Mouse (Mus musculus) MEL (cell line): ENCODE results near the gene Zbtb43. TPM values are rescaled to one million over a fixed set of nuclear protein-coding genes. Genes with fewer than 3 reads are reported as not detected.

ENCODE experiments used
- DNase-seq: peaks from one replicate; pipeline ENCODE4 v3.0.0; 2011; ENCODE audit warnings: low read depth, low spot score
- H3K27ac ChIP-seq: 2 replicates; pipeline ENCODE4 v1.5.1; 2012; ENCODE audit warnings: low read depth, mild to moderate bottlenecking, control low read depth, low read length, moderate library complexity; ENCODE audit not compliant: control insufficient read depth
- H3K27me3 ChIP-seq, 2 experiments: fragments of 150-350 bp in 1 of 2; sonication (generic) in 1 of 2; 2 replicates each; pipeline ENCODE4 v1.6.1; 2012; ENCODE audit warnings: low read length in 2 of 2, mild to moderate bottlenecking in 2 of 2, improper control_type of control experiment in 1 of 2, moderate library complexity in 1 of 2; ENCODE audit not compliant: insufficient read depth in 2 of 2, control insufficient read depth in 1 of 2
- H3K36me3 ChIP-seq, 2 experiments: 2 replicates each; pipeline ENCODE4 v1.6.1; 2012 to 2014; ENCODE audit warnings: low read length in 2 of 2, improper control_type of control experiment in 1 of 2, inconsistent platforms in 1 of 2, mild to moderate bottlenecking in 1 of 2; ENCODE audit not compliant: insufficient read depth in 2 of 2, control insufficient read depth in 1 of 2
- H3K4me1 ChIP-seq, 2 experiments: fragments of 150-350 bp in 1 of 2; sonication (generic) in 1 of 2; 2 replicates each; pipeline ENCODE4 v1.6.1; 2012; ENCODE audit warnings: low read length in 2 of 2, improper control_type of control experiment in 1 of 2, mild to moderate bottlenecking in 1 of 2; ENCODE audit not compliant: insufficient read depth in 2 of 2, control insufficient read depth in 1 of 2
- H3K4me3 ChIP-seq, 2 experiments: fragments of 150-350 bp in 1 of 2; sonication (generic) in 1 of 2; 2 replicates each; pipeline ENCODE4 v1.5.1; 2012; ENCODE audit warnings: low read depth in 2 of 2, low read length in 2 of 2, mild to moderate bottlenecking in 2 of 2, moderate library complexity in 2 of 2, control low read depth in 1 of 2, improper control_type of control experiment in 1 of 2; ENCODE audit not compliant: control insufficient read depth in 1 of 2, insufficient read depth in 1 of 2
- H3K79me2 ChIP-seq: 2 replicates; pipeline ENCODE4 v1.6.1; 2012; ENCODE audit warnings: mild to moderate bottlenecking, low read length, moderate library complexity; ENCODE audit not compliant: control insufficient read depth, poor library complexity, insufficient read depth
- H3K9ac ChIP-seq: 2 replicates; pipeline ENCODE4 v1.6.1; 2012; ENCODE audit warnings: low read depth, mild to moderate bottlenecking, control low read depth, low read length, moderate library complexity; ENCODE audit not compliant: control insufficient read depth, poor library complexity, severe bottlenecking
- H3K9me3 ChIP-seq: fragments of 150-350 bp; sonication (generic); replicated peaks from 2 replicates; pipeline ENCODE4 v1.6.1; 2012; ENCODE audit warnings: mild to moderate bottlenecking, low read length, improper control_type of control experiment, moderate library complexity; ENCODE audit not compliant: insufficient read depth
- BHLHE40 ChIP-seq: IDR thresholded peaks from 2 replicates; pipeline ENCODE4 v1.6.1; 2012; ENCODE audit warnings: low read depth, mild to moderate bottlenecking, inconsistent platforms, low read length, improper control_type of control experiment, borderline replicate concordance
- CHD2 ChIP-seq: IDR thresholded peaks from 2 replicates; pipeline ENCODE4 v1.6.1; 2011; ENCODE audit warnings: low read length, improper control_type of control experiment
- ELF1 ChIP-seq: IDR thresholded peaks from 2 replicates; pipeline ENCODE4 v1.6.1; 2014; ENCODE audit warnings: low read depth, mild to moderate bottlenecking, inconsistent platforms, low read length, improper control_type of control experiment, moderate library complexity
- EP300 ChIP-seq, 2 experiments: IDR thresholded peaks; 2 replicates each; pipeline ENCODE4 v1.6.1; 2011; ENCODE audit warnings: improper control_type of control experiment in 2 of 2, low read length in 2 of 2, low read depth in 1 of 2, mild to moderate bottlenecking in 1 of 2
- ETS1 ChIP-seq: IDR thresholded peaks from 2 replicates; pipeline ENCODE4 v1.6.1; 2012; ENCODE audit warnings: low read depth, mild to moderate bottlenecking, inconsistent platforms, low read length, improper control_type of control experiment, moderate library complexity
- HCFC1 ChIP-seq: IDR thresholded peaks from 2 replicates; pipeline ENCODE4 v1.6.1; 2012; ENCODE audit warnings: low read depth, mild to moderate bottlenecking, inconsistent platforms, low read length, improper control_type of control experiment, moderate library complexity
- MAFK ChIP-seq: IDR thresholded peaks from 2 replicates; pipeline ENCODE4 v1.6.1; 2011; ENCODE audit warnings: low read depth, mild to moderate bottlenecking, low read length, improper control_type of control experiment, borderline replicate concordance
- MEF2A ChIP-seq: IDR thresholded peaks from 2 replicates; pipeline ENCODE4 v1.6.1; 2014; ENCODE audit warnings: low read depth, mild to moderate bottlenecking, inconsistent platforms, low read length, improper control_type of control experiment; ENCODE audit not compliant: poor library complexity, insufficient replicate concordance, severe bottlenecking; ENCODE audit errors: extremely low read depth
- MXI1 ChIP-seq: IDR thresholded peaks from 2 replicates; pipeline ENCODE4 v1.6.1; 2011; ENCODE audit warnings: mild to moderate bottlenecking, low read depth, low read length, improper control_type of control experiment
- MYB ChIP-seq: IDR thresholded peaks from 2 replicates; pipeline ENCODE4 v1.6.1; 2011; ENCODE audit warnings: mild to moderate bottlenecking, low read depth, low read length, improper control_type of control experiment
- NELFE ChIP-seq: IDR thresholded peaks from 2 replicates; pipeline ENCODE4 v1.6.1; 2011; ENCODE audit warnings: low read depth, low read length, improper control_type of control experiment
- NRF1 ChIP-seq: IDR thresholded peaks from 2 replicates; pipeline ENCODE4 v1.6.1; 2014; ENCODE audit warnings: low read depth, mild to moderate bottlenecking, inconsistent platforms, low read length, improper control_type of control experiment, moderate library complexity; ENCODE audit not compliant: poor library complexity, insufficient read depth, severe bottlenecking
- POLR2A ChIP-seq, 2 experiments: IDR thresholded peaks; 2 replicates each; pipeline ENCODE4 v1.6.1; 2011 to 2012; ENCODE audit warnings: low read length in 2 of 2, mild to moderate bottlenecking in 2 of 2, control low read depth in 1 of 2, improper control_type of control experiment in 1 of 2, low read depth in 1 of 2, moderate library complexity in 1 of 2; ENCODE audit not compliant: control insufficient read depth in 1 of 2, insufficient read depth in 1 of 2, poor library complexity in 1 of 2
- RAD21 ChIP-seq: IDR thresholded peaks from 2 replicates; pipeline ENCODE4 v1.6.1; 2011; ENCODE audit warnings: mild to moderate bottlenecking, low read depth, low read length, improper control_type of control experiment
- RCOR1 ChIP-seq: IDR thresholded peaks from 2 replicates; pipeline ENCODE4 v1.6.1; 2012; ENCODE audit warnings: low read depth, mild to moderate bottlenecking, inconsistent platforms, low read length, improper control_type of control experiment
- SMC3 ChIP-seq: IDR thresholded peaks from 2 replicates; pipeline ENCODE4 v1.6.1; 2011; ENCODE audit warnings: low read depth, low read length, improper control_type of control experiment
- USF1 ChIP-seq: IDR thresholded peaks from 2 replicates; pipeline ENCODE4 v1.6.1; 2014; ENCODE audit warnings: low read depth, mild to moderate bottlenecking, inconsistent platforms, low read length, improper control_type of control experiment, moderate library complexity
- polyA plus RNA-seq, 2 experiments: library from polyadenylated mRNA; stranded (reverse) in 1 of 2; unstranded in 1 of 2; fragments of >175 nt in 1 of 2; fragments of >200 nt in 1 of 2; gene quantifications; 2 replicates each; pipeline versions ENCODE4 v1.2.1 to v1.2.4; 2012; ENCODE audit warnings: low replicate concordance in 2 of 2, low read depth in 1 of 2; ENCODE audit not compliant: insufficient read length in 2 of 2, insufficient read depth in 1 of 2, missing spikeins in 1 of 2
- total RNA-seq: library from RNA; depleted of rRNA; stranded (reverse); fragments of 300-350 nt; gene quantifications from 2 replicates; pipeline ENCODE4 v1.2.3, GENCODE M21; 2012

Gene Zbtb43
- total and polyA plus RNA-seq, 3 experiments: 15.5 to 17.7 TPM; not detected in 1

- H3K27ac ChIP-seq: no peak overlapping the region
- H3K9ac ChIP-seq: no peak overlapping the region
- no peaks in the 10 kb centered on the region for H3K27me3 ChIP-seq
- H3K79me2 ChIP-seq: peaks cover 26% of the 10 kb centered on the region
- H3K4me1 ChIP-seq: peaks cover 11 to 14% of the 10 kb centered on the region in 2 experiments
- TF ChIP-seq USF1: no peak
- no peak for TF ChIP-seq CHD2
- DNase-seq: no peak
- no peak overlapping the region for H3K4me3 ChIP-seq
- peaks cover 2 to 26% of the 10 kb centered on the region in 2 experiments for H3K36me3 ChIP-seq
- H3K9me3 ChIP-seq: no peaks in the 10 kb centered on the region
Measured at GRCm38 (mm10) chr2:33462066-33462465, 6.3 kb downstream of the Zbtb43 start.

GRCm38 (mm10) chr2:33461066-33461465 lies 7.3 kb downstream of the Zbtb43 start:
- no peak overlapping the region for H3K27ac ChIP-seq
- H3K4me1 ChIP-seq: peaks cover 9 to 14% of the 10 kb centered on the region in 2 experiments
- H3K9me3 ChIP-seq: no peaks in the 10 kb centered on the region
- H3K9ac ChIP-seq: no peak overlapping the region
- TF ChIP-seq HCFC1 (no peak), EP300 (IDR thresholded peaks at IDR 0.05; ENCODE audit: low read depth in 1 of 2, low read length in 2 of 2) (no peak), ELF1 (no peak), NELFE (no peak), CHD2 (no peak), ETS1 (no peak), POLR2A (IDR thresholded peaks at IDR 0.05; ENCODE audit: control insufficient read depth in 1 of 2, insufficient read depth in 1 of 2, low read depth in 1 of 2, low read length in 2 of 2, poor library complexity in 1 of 2) (no peak), RCOR1 (no peak), RAD21 (no peak), MAFK (no peak), NRF1 (no peak), MXI1 (no peak), USF1 (no peak), MEF2A (no peak), BHLHE40 (no peak), SMC3 (no peak), MYB (no peak)
- TF ChIP-seq, all 39 proteins: peak for 0
- no peak overlapping the region for H3K4me3 ChIP-seq
- H3K79me2 ChIP-seq: peaks cover 19% of the 10 kb centered on the region
- no peaks in the 10 kb centered on the region for H3K27me3 ChIP-seq
- H3K36me3 ChIP-seq: peaks cover 2 to 17% of the 10 kb centered on the region in 2 experiments
- no peak for DNase-seq
